Mouse (Mus musculus): ENCODE results near the gene Trip11. TPM values are rescaled to one million over a fixed set of nuclear protein-coding genes. Genes with fewer than 3 reads are reported as not detected.

Gene Trip11
- total and polyA plus RNA-seq, 3 experiments, result 4.7 to 40.0 (median 36.6) TPM

DNA sequence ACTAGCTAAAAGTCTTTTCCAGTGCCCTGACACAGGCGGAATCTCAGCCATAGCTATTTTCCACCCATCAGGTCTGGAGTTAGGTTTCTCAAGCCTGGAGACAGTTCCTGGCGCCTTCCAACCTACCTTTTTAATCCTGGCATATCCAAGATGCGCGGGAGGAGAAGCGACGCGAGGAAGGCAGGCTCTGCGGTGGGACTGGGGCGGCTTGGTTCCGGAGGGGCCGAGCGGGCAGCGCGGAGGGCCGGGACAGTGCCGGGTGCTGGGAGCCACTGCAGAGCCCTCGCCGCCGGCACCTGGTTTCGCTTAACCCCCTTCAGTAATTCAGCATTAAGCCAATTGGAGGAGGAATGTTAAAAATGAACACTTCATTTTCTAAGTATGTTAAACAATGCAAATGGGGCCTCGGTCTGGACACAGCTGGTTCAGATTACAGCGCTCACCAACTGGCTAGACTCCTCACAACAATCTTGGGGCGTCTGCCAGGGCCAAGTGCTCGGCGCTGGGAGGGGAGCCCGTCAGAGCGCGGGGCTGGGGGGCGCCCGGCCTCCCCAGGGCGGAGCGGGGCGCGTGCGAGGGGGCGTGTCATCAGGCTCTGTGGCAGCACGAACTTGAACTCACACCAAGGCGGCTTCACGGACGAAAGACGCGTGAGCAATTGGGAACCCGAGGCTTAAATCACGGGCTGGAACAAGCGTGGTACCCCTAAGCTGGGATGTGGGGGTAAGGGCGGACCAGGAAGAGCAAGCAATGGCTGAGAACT is 94.3 kb downstream of the Trip11 start, which contains the start of gene Fbln5:
Fbln5 (minus strand) TSS at position 448 of the 763 bp plus-strand sequence.
- intact Hi-C loops (cut with DNase I), result loop anchor here (10.0 kb wide), 1 partner anchor 56 kb away; no protein-coding TSS in a partner anchor
- no peak for TF ChIP-seq CTCF (IDR thresholded peaks at IDR 0.05)
- TF ChIP-seq EP300 (IDR thresholded peaks at IDR 0.05; ENCODE audit: insufficient read depth, low read depth, low read length), result no peak
- 0 out of 2 replicates have a peak, but pooled peaks have one; percentile 11 for TF ChIP-seq POLR2A (IDR thresholded peaks at IDR 0.05; ENCODE audit: insufficient read depth, low read depth, low read length)
- H3K27me3 ChIP-seq (ENCODE audit: control insufficient read depth, insufficient read depth, low read length), result no peaks in the 10 kb centered on the region; the same call in 1 of the 2 replicates
- H3K4me1 ChIP-seq (ENCODE audit: control insufficient read depth, insufficient read depth, low read length), result peaks cover 6% of the 10 kb centered on the region
- 1% methylated on average over 46 of the region's 46 CpGs for WGBS
- no peaks in the 10 kb centered on the region for H3K79me2 ChIP-seq (replicated peaks; ENCODE audit: control insufficient read depth, insufficient read depth, low read length)
- peak; percentile 78 to 79 for DNase-seq
- H3K4me3 ChIP-seq, result peak within 1 kb of the TSS; percentile 43
- no peaks in the 10 kb centered on the region for H3K36me3 ChIP-seq (ENCODE audit: control insufficient read depth, insufficient read depth, low read length)
- peak within 1 kb of the TSS; percentile 37 for H3K9ac ChIP-seq (ENCODE audit: low read depth, low read length)
- peak within 1 kb of the TSS; percentile 70 for H3K27ac ChIP-seq

DNA sequence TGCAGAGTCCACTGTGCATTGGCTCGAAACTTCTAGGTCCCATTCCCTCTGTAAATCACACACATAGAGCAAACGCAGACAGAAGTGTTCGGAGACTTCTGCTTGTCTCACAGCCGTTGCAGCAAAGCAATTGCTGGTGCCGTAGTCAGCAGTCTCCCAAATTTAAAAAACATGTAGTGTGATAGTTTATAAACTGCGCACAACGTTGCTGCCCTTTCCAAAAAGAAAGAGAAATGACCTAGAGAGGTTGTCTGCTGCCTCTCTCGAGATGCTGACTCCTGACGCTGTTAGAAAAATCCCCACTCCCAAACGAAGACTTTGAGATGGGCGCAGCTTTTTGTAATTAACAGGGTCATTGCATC is 94.8 kb downstream of the Trip11 start:
- Histone ChIP-seq H3K4me1 (ENCODE audit: control insufficient read depth, insufficient read depth, low read length) (peaks cover 6% of the 10 kb centered on the region), H3K9ac (ENCODE audit: low read depth, low read length) (peak overlapping the region; percentile 32), H3K27ac (peak overlapping the region; percentile 70), H3K79me2 (replicated peaks; ENCODE audit: control insufficient read depth, insufficient read depth, low read length) (no peaks in the 10 kb centered on the region), H3K36me3 (ENCODE audit: control insufficient read depth, insufficient read depth, low read length) (no peaks in the 10 kb centered on the region), H3K27me3 (ENCODE audit: control insufficient read depth, insufficient read depth, low read length) (no peaks in the 10 kb centered on the region; the same call in 1 of the 2 replicates), H3K4me3 (peak overlapping the region; percentile 43)
- intact Hi-C loops (cut with DNase I), result loop anchor here (10.0 kb wide), 1 partner anchor 57 kb away; no protein-coding TSS in a partner anchor
- WGBS, result 20% methylated on average over 11 of the region's 11 CpGs
- DNase-seq, result no peak
- TF ChIP-seq POLR2A (IDR thresholded peaks at IDR 0.05; ENCODE audit: insufficient read depth, low read depth, low read length) (no peak), CTCF (IDR thresholded peaks at IDR 0.05) (no peak), EP300 (IDR thresholded peaks at IDR 0.05; ENCODE audit: insufficient read depth, low read depth, low read length) (no peak)

DNA sequence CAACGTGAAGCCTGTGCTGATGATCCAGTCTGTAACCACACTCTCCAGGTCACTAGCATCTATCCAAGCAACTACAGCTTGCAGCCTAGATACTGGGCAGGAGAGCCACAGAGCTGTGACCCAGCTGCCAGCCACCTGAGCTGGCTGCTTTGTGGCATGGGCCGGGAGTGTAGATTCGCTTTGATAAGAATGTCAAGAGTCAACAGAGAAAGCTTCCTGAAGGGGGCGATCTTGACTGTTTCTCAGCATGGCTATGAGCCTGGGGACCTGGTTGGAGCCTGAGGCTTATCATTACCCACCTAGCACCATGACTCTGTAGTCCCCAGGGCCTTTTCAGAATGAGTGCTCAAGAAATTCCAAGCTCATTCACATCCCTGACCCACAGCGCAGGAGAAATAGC is 96.3 kb downstream of the Trip11 start:
- no peak for DNase-seq
- H3K4me1 ChIP-seq (ENCODE audit: control insufficient read depth, insufficient read depth, low read length), result peaks cover 6% of the 10 kb centered on the region
- no peak overlapping the region for H3K27ac ChIP-seq
- no peak overlapping the region for H3K9ac ChIP-seq (ENCODE audit: low read depth, low read length)
- no peak for TF ChIP-seq POLR2A (IDR thresholded peaks at IDR 0.05; ENCODE audit: insufficient read depth, low read depth, low read length)
- peak; percentile 38 for TF ChIP-seq CTCF (IDR thresholded peaks at IDR 0.05)
- no peaks in the 10 kb centered on the region for H3K36me3 ChIP-seq (ENCODE audit: control insufficient read depth, insufficient read depth, low read length)
- no peaks in the 10 kb centered on the region; the same call in 1 of the 2 replicates for H3K27me3 ChIP-seq (ENCODE audit: control insufficient read depth, insufficient read depth, low read length)
- 49% methylated on average over 5 of the region's 5 CpGs for WGBS
- no peaks in the 10 kb centered on the region for H3K79me2 ChIP-seq (replicated peaks; ENCODE audit: control insufficient read depth, insufficient read depth, low read length)
- peak overlapping the region; percentile 14 for H3K4me3 ChIP-seq
- intact Hi-C loops (cut with DNase I), result loop anchor here (10.0 kb wide), 1 partner anchor 58 kb away; no protein-coding TSS in a partner anchor

DNA sequence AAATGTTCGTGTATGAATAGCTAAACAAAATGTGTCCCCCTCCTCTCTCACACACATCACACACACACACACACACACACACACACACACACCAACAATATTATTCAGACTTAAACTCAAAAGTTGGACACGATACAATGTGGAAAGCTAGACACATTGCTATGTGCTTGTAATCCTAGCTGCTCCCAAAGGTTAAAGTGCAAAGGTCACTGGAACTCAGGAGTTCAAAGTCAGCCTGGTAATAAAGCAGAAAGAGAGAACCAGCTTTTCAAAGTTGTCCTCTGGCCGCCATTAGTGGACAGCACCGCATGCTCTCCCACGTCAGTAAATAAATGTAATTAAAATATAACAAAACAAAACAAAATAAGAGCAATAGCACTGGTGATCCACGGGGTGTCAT is 97.3 kb downstream of the Trip11 start:
- TF ChIP-seq POLR2A (IDR thresholded peaks at IDR 0.05; ENCODE audit: insufficient read depth, low read depth, low read length), result no peak
- TF ChIP-seq CTCF (IDR thresholded peaks at IDR 0.05), result no peak
- no peak for TF ChIP-seq EP300 (IDR thresholded peaks at IDR 0.05; ENCODE audit: insufficient read depth, low read depth, low read length)
- Histone ChIP-seq H3K27ac (no peak overlapping the region), H3K4me1 (ENCODE audit: control insufficient read depth, insufficient read depth, low read length) (peaks cover 3% of the 10 kb centered on the region; the same call in 1 of the 2 replicates), H3K4me3 (no peak overlapping the region), H3K36me3 (ENCODE audit: control insufficient read depth, insufficient read depth, low read length) (no peaks in the 10 kb centered on the region), H3K9ac (ENCODE audit: low read depth, low read length) (no peak overlapping the region), H3K27me3 (ENCODE audit: control insufficient read depth, insufficient read depth, low read length) (no peaks in the 10 kb centered on the region; the same call in 1 of the 2 replicates), H3K79me2 (replicated peaks; ENCODE audit: control insufficient read depth, insufficient read depth, low read length) (no peaks in the 10 kb centered on the region)
- 87% methylated on average over 6 of the region's 6 CpGs for WGBS
- intact Hi-C loops (cut with DNase I), result loop anchor here (10.0 kb wide), 1 partner anchor 59 kb away; no protein-coding TSS in a partner anchor
- DNase-seq, result no peak

DNA sequence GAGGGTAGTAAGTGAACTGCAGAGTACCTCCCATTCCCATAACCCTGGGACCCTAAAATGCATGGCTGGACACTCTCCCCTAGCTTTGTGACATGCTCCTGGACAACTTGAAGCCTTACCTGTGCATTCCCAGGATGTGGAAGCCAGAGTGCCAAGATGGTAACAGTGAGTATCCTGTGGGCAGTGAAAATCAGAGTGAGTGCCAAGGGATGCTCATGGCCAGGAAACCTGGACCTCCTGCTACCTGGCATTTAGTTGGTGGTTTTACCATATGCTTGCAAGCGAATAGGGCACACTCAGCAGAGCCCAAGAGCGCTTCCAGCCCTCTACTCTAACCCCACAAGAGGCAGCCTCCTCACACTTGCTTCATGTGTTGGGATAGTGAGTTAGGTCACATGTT is 98.6 kb downstream of the Trip11 start:
- intact Hi-C loops (cut with DNase I), result loop anchor here (10.0 kb wide), 1 partner anchor 60 kb away; no protein-coding TSS in a partner anchor
- no peak for TF ChIP-seq EP300 (IDR thresholded peaks at IDR 0.05; ENCODE audit: insufficient read depth, low read depth, low read length)
- no peak for TF ChIP-seq POLR2A (IDR thresholded peaks at IDR 0.05; ENCODE audit: insufficient read depth, low read depth, low read length)
- TF ChIP-seq CTCF (IDR thresholded peaks at IDR 0.05), result no peak
- Histone ChIP-seq H3K27me3 (ENCODE audit: control insufficient read depth, insufficient read depth, low read length) (no peaks in the 10 kb centered on the region; the same call in 1 of the 2 replicates), H3K79me2 (replicated peaks; ENCODE audit: control insufficient read depth, insufficient read depth, low read length) (no peaks in the 10 kb centered on the region), H3K36me3 (ENCODE audit: control insufficient read depth, insufficient read depth, low read length) (no peaks in the 10 kb centered on the region), H3K27ac (no peak overlapping the region), H3K4me1 (ENCODE audit: control insufficient read depth, insufficient read depth, low read length) (peaks cover 3% of the 10 kb centered on the region; the same call in 1 of the 2 replicates), H3K9ac (ENCODE audit: low read depth, low read length) (no peak overlapping the region), H3K4me3 (no peak overlapping the region)
- no peak for DNase-seq
- WGBS, result 82% methylated on average over 2 of the region's 2 CpGs

DNA sequence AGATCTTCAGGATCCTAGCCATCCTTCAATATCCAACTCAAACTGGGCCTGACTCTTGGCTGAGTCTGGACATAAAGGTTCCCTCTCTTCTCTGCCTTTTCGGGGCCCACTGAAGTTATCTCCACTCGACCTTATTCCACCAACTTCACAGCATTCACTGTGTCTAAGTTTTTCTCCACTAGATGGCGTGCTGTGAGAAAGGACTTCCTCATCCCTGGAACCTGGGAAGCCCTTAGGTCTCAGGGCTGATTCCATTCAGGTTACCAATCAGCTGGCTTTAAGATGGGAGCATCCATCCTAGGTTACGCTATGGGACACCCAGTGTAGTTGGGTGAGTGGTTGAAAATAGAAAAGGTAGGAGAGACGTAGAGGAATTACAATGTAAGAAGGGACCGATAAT is 101.9 kb downstream of the Trip11 start:
- Histone ChIP-seq H3K27ac (no peak overlapping the region), H3K79me2 (replicated peaks; ENCODE audit: control insufficient read depth, insufficient read depth, low read length) (no peaks in the 10 kb centered on the region), H3K36me3 (ENCODE audit: control insufficient read depth, insufficient read depth, low read length) (no peaks in the 10 kb centered on the region), H3K4me3 (no peak overlapping the region), H3K9ac (ENCODE audit: low read depth, low read length) (no peak overlapping the region), H3K27me3 (ENCODE audit: control insufficient read depth, insufficient read depth, low read length) (no peaks in the 10 kb centered on the region), H3K4me1 (ENCODE audit: control insufficient read depth, insufficient read depth, low read length) (peaks cover 1% of the 10 kb centered on the region; the same call in 1 of the 2 replicates)
- 67% methylated on average over 6 of the region's 6 CpGs for WGBS
- TF ChIP-seq CTCF (IDR thresholded peaks at IDR 0.05) (peak; percentile 72), POLR2A (IDR thresholded peaks at IDR 0.05; ENCODE audit: insufficient read depth, low read depth, low read length) (no peak)
- intact Hi-C loops (cut with DNase I), result loop anchor here (10.0 kb wide), 1 partner anchor 64 kb away; no protein-coding TSS in a partner anchor
- no peak for DNase-seq

Measured in heart, adult 2 months (tissue).